Mouse (Mus musculus) hindbrain, postnatal 0 days (tissue): ENCODE data around the gene Pdhb. TPM values are rescaled to one million over a fixed set of nuclear protein-coding genes. Genes with fewer than 3 reads are reported as not detected.
"Not testable (repeated sequence)": the region's sequence is repeated elsewhere in the genome, so short reads cannot be mapped to it uniquely, and the experiment has no call there.

Experiments
- ATAC-seq: fragments of 200-750 bp; cut with Nextera tagmentation; 2 replicates; pipeline ENCODE4 v1.8.0; 2017; ENCODE audit warnings: mild to moderate bottlenecking, moderate TSS enrichment, moderate library complexity
- DNase-seq: peaks from one replicate; pipeline ENCODE4 v3.0.0-alpha.2; 2015; ENCODE audit warnings: low spot score
- H3K27ac ChIP-seq: fragments of 300-500 bp; sonication (generic); 2 replicates; pipeline ENCODE4 v1.5.1; 2014; ENCODE audit warnings: mild to moderate bottlenecking
- H3K27me3 ChIP-seq: fragments of 300-500 bp; sonication (generic); 2 replicates; pipeline ENCODE4 v1.6.1; 2014; ENCODE audit warnings: low read length, mixed read lengths; ENCODE audit not compliant: insufficient read depth
- H3K36me3 ChIP-seq: fragments of 300-500 bp; sonication (generic); 2 replicates; pipeline ENCODE4 v1.6.1; 2014; ENCODE audit warnings: low read length, mixed read lengths; ENCODE audit not compliant: insufficient read depth
- H3K4me1 ChIP-seq: fragments of 300-500 bp; sonication (generic); 2 replicates; pipeline ENCODE4 v1.6.1; 2014; ENCODE audit warnings: antibody characterized with exemption, low read length, mixed read lengths; ENCODE audit not compliant: insufficient read depth
- H3K4me2 ChIP-seq: fragments of 300-500 bp; sonication (generic); 2 replicates; pipeline ENCODE4 v1.6.1; 2014; ENCODE audit warnings: low read depth, mild to moderate bottlenecking, low read length, moderate library complexity, mixed read lengths
- H3K4me3 ChIP-seq: fragments of 300-500 bp; sonication (generic); 2 replicates; pipeline ENCODE4 v1.5.1; 2014; ENCODE audit warnings: low read length
- H3K9ac ChIP-seq: fragments of 300-500 bp; sonication (generic); replicated peaks from 2 replicates; pipeline ENCODE4 v1.6.1; 2014; ENCODE audit warnings: mild to moderate bottlenecking, low read length, moderate library complexity, mixed read lengths
- H3K9me3 ChIP-seq: fragments of 300-500 bp; sonication (generic); 2 replicates; pipeline ENCODE4 v1.6.1; 2016; ENCODE audit warnings: low read length, mixed read lengths
- CTCF ChIP-seq: IDR thresholded peaks from 2 replicates; pipeline ENCODE4 v1.5.1; 2016; ENCODE audit warnings: antibody characterized with exemption, control low read depth, low read depth
- WGBS: fragments of 180-500 bp; shearing (Covaris S2); extraction: QIAGEN DNeasy Blood & Tissue Kit; methylation state at CpG from one replicate; pipeline ENCODE4 v1.1.7; 2014; 5-methylcytosine and 5-hydroxymethylcytosine counted together
- polyA plus RNA-seq: library from polyadenylated mRNA; unstranded; fragments of >200 nt; fragmentation: Nextera tagmentation; extraction: Ambion mirVana; gene quantifications from 2 replicates; pipeline ENCODE4 v1.2.1, GENCODE M21; 2015
- total RNA-seq: library from RNA; depleted of rRNA; stranded (reverse); fragments of >200 nt; gene quantifications from 2 replicates; pipeline ENCODE4 v1.2.3, GENCODE M21; 2014

Gene Pdhb
- total and polyA plus RNA-seq, 2 experiments from 2014 or later: 135 to 292 TPM

DNA sequence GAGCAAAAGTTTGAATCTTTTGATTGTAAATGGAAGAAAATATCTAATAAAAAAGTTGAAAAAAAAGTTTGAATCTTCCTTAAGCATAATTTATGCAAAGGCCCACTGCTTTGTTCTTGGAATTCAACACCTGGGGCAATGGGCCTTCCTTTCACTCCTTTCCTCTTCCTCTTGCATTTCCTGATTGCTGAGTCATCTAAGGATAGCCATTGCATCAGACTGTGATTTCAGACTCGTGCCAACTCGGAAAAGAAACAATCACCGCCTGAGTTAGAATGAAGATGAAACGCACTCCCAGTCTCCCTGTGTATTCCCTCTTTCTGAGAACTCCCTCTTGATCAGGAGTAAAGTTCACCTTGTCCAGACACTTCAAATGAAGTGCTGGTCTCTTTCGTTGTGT lies 1.8 kb upstream of the Pdhb start:
- Histone ChIP-seq H3K27ac (no peak overlapping the region), H3K36me3 (peaks cover 4% of the 10 kb centered on the region; the same call in 1 of the 2 replicates), H3K9ac (no peak overlapping the region), H3K27me3 (no peaks in the 10 kb centered on the region), H3K4me1 (no peaks in the 10 kb centered on the region), H3K4me2 (no peak overlapping the region), H3K9me3 (no peaks in the 10 kb centered on the region), H3K4me3 (no peak overlapping the region)
- TF ChIP-seq CTCF: no peak
- ATAC-seq: no peak
- DNase-seq: no peak
- WGBS: 86% methylated on average over 5 of the region's 5 CpGs

DNA sequence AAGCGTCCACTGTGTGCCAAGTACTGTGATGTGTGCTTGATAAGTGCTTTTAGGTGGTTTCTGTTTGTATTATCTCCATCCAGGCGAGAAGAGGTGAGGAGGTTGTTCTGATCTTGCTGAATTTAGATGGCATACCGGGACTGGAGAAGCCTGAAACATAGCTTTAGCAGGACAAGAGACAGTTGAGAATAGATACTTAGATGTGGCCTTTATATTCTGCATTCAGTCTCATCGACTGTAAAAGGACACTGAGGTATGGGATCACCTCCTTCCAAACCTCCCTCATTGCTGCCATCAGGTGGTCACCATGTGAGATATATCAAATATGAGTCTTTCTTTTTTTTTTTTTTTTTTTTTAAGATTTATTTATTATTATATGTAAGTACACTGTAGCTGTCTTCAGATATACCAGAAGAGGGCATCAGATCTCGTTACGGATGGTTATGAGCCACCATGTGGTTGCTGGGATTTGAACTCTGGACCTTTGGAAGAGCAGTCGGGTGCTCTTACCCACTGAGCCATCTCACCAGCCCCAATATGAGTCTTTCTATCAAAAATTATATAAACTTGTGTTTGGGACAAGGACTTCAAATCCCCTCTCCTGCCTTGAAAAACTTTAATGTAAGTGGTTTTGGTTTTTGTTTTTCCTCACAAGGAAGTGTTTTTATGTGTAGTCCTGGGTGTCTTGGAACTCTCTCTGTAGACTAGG lies 871 bp upstream of the Pdhb start:
- 21% methylated on average over 5 of the region's 7 CpGs for WGBS
- H3K27me3 ChIP-seq, H3K4me1 ChIP-seq, H3K9me3 ChIP-seq: not testable (repeated sequence)
- Histone ChIP-seq H3K4me3 (peak overlapping the region; percentile 97), H3K4me2 (peak overlapping the region; percentile 73), H3K9ac (peak overlapping the region; percentile 33), H3K36me3 (peaks cover 13% of the 10 kb centered on the region), H3K27ac (peak overlapping the region; percentile 76)
- 0 out of 2 replicates have a peak, but pooled peaks have one; percentile 1 for ATAC-seq
- peak; percentile 68 for DNase-seq
- TF ChIP-seq CTCF: peak; percentile 41

- H3K9ac ChIP-seq: no peak overlapping the region
- H3K27ac ChIP-seq: no peak overlapping the region
- no peak overlapping the region for H3K4me2 ChIP-seq
- no peaks in the 10 kb centered on the region for H3K27me3 ChIP-seq
- no peak for ATAC-seq
- TF ChIP-seq CTCF: no peak
- no peaks in the 10 kb centered on the region for H3K4me1 ChIP-seq
- DNase-seq: no peak
- H3K36me3 ChIP-seq: peaks cover 81% of the 10 kb centered on the region
- no peak overlapping the region for H3K4me3 ChIP-seq
- no peaks in the 10 kb centered on the region for H3K9me3 ChIP-seq
- 85% methylated on average over 7 of the region's 7 CpGs for WGBS
These were observed 8.4 kb downstream of the Pdhb start for GRCm38 (mm10) chr14:8164463-8164862.

GRCm38 (mm10) chr14:8161777-8162176 lies 11.0 kb downstream of the Pdhb start:
- H3K4me2 ChIP-seq: no peak overlapping the region
- no peak overlapping the region for H3K9ac ChIP-seq
- H3K4me1 ChIP-seq: no peaks in the 10 kb centered on the region
- WGBS: 93% methylated on average over 2 of the region's 2 CpGs
- no peak overlapping the region for H3K27ac ChIP-seq
- no peak for DNase-seq
- H3K4me3 ChIP-seq: no peak overlapping the region
- no peak for ATAC-seq
- no peaks in the 10 kb centered on the region for H3K27me3 ChIP-seq
- H3K9me3 ChIP-seq: no peaks in the 10 kb centered on the region
- peaks cover 61% of the 10 kb centered on the region for H3K36me3 ChIP-seq
- TF ChIP-seq CTCF: peak; percentile 43

DNA sequence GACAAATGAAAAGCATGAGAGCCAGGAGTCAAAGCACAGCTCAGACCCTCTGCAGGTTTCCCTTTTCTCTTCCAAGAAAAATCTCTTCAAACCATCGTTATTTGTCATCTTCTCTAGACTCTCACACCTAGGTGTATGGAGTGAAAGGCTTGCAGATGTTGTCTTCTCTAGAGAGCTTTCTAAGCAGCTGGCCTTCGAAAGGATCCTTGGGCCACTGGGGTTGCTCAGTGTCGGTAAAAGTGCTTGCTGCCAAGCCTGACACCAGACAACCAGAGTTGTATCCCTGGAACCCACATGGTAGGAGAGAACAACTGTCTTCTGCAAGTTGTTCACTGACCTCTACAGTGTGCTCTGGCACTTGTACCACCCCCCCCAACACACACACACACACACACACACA lies 13.7 kb downstream of the Pdhb start:
- Histone ChIP-seq H3K9ac (no peak overlapping the region), H3K4me2 (no peak overlapping the region), H3K27me3 (no peaks in the 10 kb centered on the region), H3K27ac (no peak overlapping the region), H3K4me3 (no peak overlapping the region), H3K9me3 (no peaks in the 10 kb centered on the region), H3K4me1 (no peaks in the 10 kb centered on the region), H3K36me3 (peaks cover 43% of the 10 kb centered on the region)
- no peak for DNase-seq
- ATAC-seq: no peak
- 88% methylated on average over 3 of the region's 3 CpGs for WGBS
- TF ChIP-seq CTCF: no peak

GRCm38 (mm10) chr14:8158721-8159120 lies 14.1 kb downstream of the Pdhb start:
- H3K4me1 ChIP-seq: no peaks in the 10 kb centered on the region
- no peaks in the 10 kb centered on the region for H3K9me3 ChIP-seq
- no peak for TF ChIP-seq CTCF
- H3K9ac ChIP-seq: no peak overlapping the region
- peaks cover 43% of the 10 kb centered on the region for H3K36me3 ChIP-seq
- no peak overlapping the region for H3K27ac ChIP-seq
- no peak overlapping the region for H3K4me2 ChIP-seq
- no peak for DNase-seq
- H3K4me3 ChIP-seq: no peak overlapping the region
- 91% methylated on average over 3 of the region's 3 CpGs for WGBS
- no peak for ATAC-seq
- H3K27me3 ChIP-seq: no peaks in the 10 kb centered on the region

DNA sequence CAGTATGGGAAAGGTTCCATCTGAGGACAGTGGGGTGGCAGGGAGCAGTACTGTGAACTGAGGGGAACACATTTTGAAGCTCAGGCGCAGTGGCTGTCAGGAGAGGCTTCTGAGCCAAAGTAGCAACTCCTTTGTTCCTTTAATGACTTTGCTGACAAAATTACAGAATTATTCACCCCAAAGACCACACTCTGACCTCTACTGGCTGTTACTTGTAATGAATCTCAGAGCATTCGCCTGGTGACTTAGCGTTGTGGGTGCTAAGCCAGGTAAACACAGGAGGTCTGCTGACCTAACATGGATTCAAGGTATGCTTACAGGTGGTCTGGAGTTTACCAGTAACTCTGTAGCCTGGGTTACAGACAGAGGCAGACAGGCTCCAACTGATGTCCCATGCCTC lies 15.9 kb downstream of the Pdhb start:
- DNase-seq (peak; percentile 45), ATAC-seq (no peak)
- H3K9ac ChIP-seq: no peak overlapping the region
- no peak overlapping the region for H3K27ac ChIP-seq
- no peaks in the 10 kb centered on the region for H3K27me3 ChIP-seq
- no peak overlapping the region for H3K4me3 ChIP-seq
- H3K36me3 ChIP-seq: peaks cover 41% of the 10 kb centered on the region; the same call in 1 of the 2 replicates
- WGBS: 39% methylated on average over 3 of the region's 3 CpGs
- H3K4me1 ChIP-seq: no peaks in the 10 kb centered on the region
- no peak overlapping the region for H3K4me2 ChIP-seq
- peak; percentile 57 for TF ChIP-seq CTCF
- H3K9me3 ChIP-seq: no peaks in the 10 kb centered on the region
